Mouse (Mus musculus) CH12.LX (cell line): Measurements from ENCODE around the gene Nudt21. TPM values are rescaled to one million over a fixed set of nuclear protein-coding genes. Genes with fewer than 3 reads are reported as not detected.

Source experiments
- DNase-seq: peaks from one replicate; pipeline ENCODE4 v3.0.0-alpha.2; 2013; ENCODE audit errors: extremely low read depth
- H3K27ac ChIP-seq: 2 replicates; pipeline ENCODE4 v1.5.1; 2012; ENCODE audit warnings: low read depth, mild to moderate bottlenecking, control low read depth, moderate library complexity; ENCODE audit not compliant: insufficient read depth
- H3K27me3 ChIP-seq: replicated peaks from 2 replicates; pipeline ENCODE3; 2012; ENCODE audit warnings: inconsistent platforms
- H3K36me3 ChIP-seq, 2 experiments: replicated peaks in 1 of 2; 2 replicates each; pipeline versions ENCODE3 to v1.6.1; 2012; ENCODE audit warnings: inconsistent platforms in 1 of 2, low read length in 1 of 2, mild to moderate bottlenecking in 1 of 2, mixed read lengths in 1 of 2, moderate library complexity in 1 of 2; ENCODE audit not compliant: control insufficient read depth in 1 of 2, insufficient read depth in 1 of 2
- H3K4me1 ChIP-seq, 2 experiments: 2 replicates each; pipeline ENCODE4 v1.6.1; 2012; ENCODE audit warnings: inconsistent platforms in 1 of 2, moderate library complexity in 1 of 2; ENCODE audit not compliant: insufficient read depth in 2 of 2, control insufficient read depth in 1 of 2
- H3K4me2 ChIP-seq: 2 replicates; pipeline ENCODE4 v1.6.1; 2012; ENCODE audit warnings: low read depth, mild to moderate bottlenecking, control low read depth; ENCODE audit not compliant: poor library complexity, insufficient read depth, severe bottlenecking
- H3K4me3 ChIP-seq, 3 experiments: fragments of 150-350 bp in 1 of 3; sonication (generic) in 1 of 3; replicated peaks in 1 of 3; 2 replicates each; pipeline versions ENCODE3 to v1.5.1; 2011 to 2012; ENCODE audit warnings: low read depth in 2 of 3, low read length in 2 of 3, mild to moderate bottlenecking in 2 of 3, moderate library complexity in 2 of 3, control low read depth in 1 of 3, improper control_type of control experiment in 1 of 3, inconsistent platforms in 1 of 3, mixed read lengths in 1 of 3; ENCODE audit not compliant: poor library complexity in 1 of 3
- H3K79me2 ChIP-seq: replicated peaks from 2 replicates; pipeline ENCODE4 v1.6.1; 2012; ENCODE audit warnings: mild to moderate bottlenecking, moderate library complexity; ENCODE audit not compliant: control insufficient read depth, poor library complexity, insufficient read depth, severe bottlenecking; ENCODE audit errors: extremely low read depth
- H3K9ac ChIP-seq: 2 replicates; pipeline ENCODE4 v1.6.1; 2012; ENCODE audit warnings: low read depth, mild to moderate bottlenecking, control low read depth, moderate library complexity; ENCODE audit not compliant: insufficient read depth
- H3K9me3 ChIP-seq: replicated peaks from 2 replicates; pipeline ENCODE3; 2012; ENCODE audit warnings: low read length, inconsistent platforms, mixed read lengths
- CHD1 ChIP-seq: IDR thresholded peaks from 2 replicates; pipeline ENCODE4 v1.6.1; 2012; ENCODE audit warnings: low read depth, low read length, improper control_type of control experiment, inconsistent platforms
- CTCF ChIP-seq, 2 experiments: IDR thresholded peaks in 1 of 2; conservative IDR thresholded peaks in 1 of 2; 2 replicates each; pipeline ENCODE4 v1.5.1; 2011 to 2012; ENCODE audit warnings: low read depth in 2 of 2, low read length in 2 of 2, improper control_type of control experiment in 1 of 2, inconsistent platforms in 1 of 2, mild to moderate bottlenecking in 1 of 2, moderate library complexity in 1 of 2
- E2F4 ChIP-seq: IDR thresholded peaks from 2 replicates; pipeline ENCODE4 v1.6.1; 2011; ENCODE audit warnings: low read depth, low read length, improper control_type of control experiment; ENCODE audit not compliant: insufficient replicate concordance
- ELF1 ChIP-seq: IDR thresholded peaks from 2 replicates; pipeline ENCODE4 v1.6.1; 2014; ENCODE audit warnings: low read depth, mild to moderate bottlenecking, inconsistent platforms, low read length, improper control_type of control experiment
- GABPA ChIP-seq: IDR thresholded peaks from 2 replicates; pipeline ENCODE4 v1.6.1; 2012; ENCODE audit warnings: low read depth, low read length, improper control_type of control experiment, inconsistent platforms; ENCODE audit not compliant: insufficient replicate concordance
- HCFC1 ChIP-seq: IDR thresholded peaks from 2 replicates; pipeline ENCODE4 v1.6.1; 2012; ENCODE audit warnings: low read depth, mild to moderate bottlenecking, inconsistent platforms, low read length, improper control_type of control experiment
- IRF4 ChIP-seq: IDR thresholded peaks from 2 replicates; pipeline ENCODE4 v1.6.1; 2014; ENCODE audit warnings: low read depth, mild to moderate bottlenecking, inconsistent platforms, low read length, improper control_type of control experiment
- KAT2A ChIP-seq: IDR thresholded peaks from 2 replicates; pipeline ENCODE4 v1.6.1; 2012; ENCODE audit warnings: low read length, improper control_type of control experiment, inconsistent platforms; ENCODE audit not compliant: insufficient replicate concordance
- MAFK ChIP-seq: IDR thresholded peaks from 2 replicates; pipeline ENCODE4 v1.6.1; 2011; ENCODE audit warnings: low read length, improper control_type of control experiment; ENCODE audit not compliant: insufficient replicate concordance
- MAX ChIP-seq: IDR thresholded peaks from 2 replicates; pipeline ENCODE4 v1.6.1; 2011; ENCODE audit warnings: low read length, improper control_type of control experiment
- MAZ ChIP-seq: IDR thresholded peaks from 2 replicates; pipeline ENCODE4 v1.6.1; 2012; ENCODE audit warnings: low read depth, mild to moderate bottlenecking, inconsistent platforms, low read length, improper control_type of control experiment, moderate library complexity
- MEF2A ChIP-seq: IDR thresholded peaks from 2 replicates; pipeline ENCODE4 v1.6.1; 2014; ENCODE audit warnings: low read depth, mild to moderate bottlenecking, inconsistent platforms, low read length, improper control_type of control experiment, borderline replicate concordance
- MXI1 ChIP-seq: IDR thresholded peaks from 2 replicates; pipeline ENCODE4 v1.6.1; 2011; ENCODE audit warnings: mild to moderate bottlenecking, low read depth, low read length, improper control_type of control experiment
- NRF1 ChIP-seq: IDR thresholded peaks from 2 replicates; pipeline ENCODE4 v1.6.1; 2014; ENCODE audit warnings: low read depth, mild to moderate bottlenecking, inconsistent platforms, low read length, improper control_type of control experiment, moderate library complexity
- PAX5 ChIP-seq: IDR thresholded peaks from 2 replicates; pipeline ENCODE4 v1.6.1; 2012; ENCODE audit warnings: low read length, inconsistent platforms, mixed read lengths
- POLR2A ChIP-seq: IDR thresholded peaks from 2 replicates; pipeline ENCODE4 v1.6.1; 2011; ENCODE audit warnings: low read depth, mild to moderate bottlenecking, improper control_type of control experiment, low read length
- RCOR1 ChIP-seq: conservative IDR thresholded peaks from 2 replicates; pipeline ENCODE4 v1.6.1; 2012; ENCODE audit warnings: low read depth, mild to moderate bottlenecking, inconsistent platforms, low read length, improper control_type of control experiment
- SIN3A ChIP-seq: IDR thresholded peaks from 2 replicates; pipeline ENCODE4 v1.6.1; 2012; ENCODE audit warnings: low read length, improper control_type of control experiment, inconsistent platforms
- SMC3 ChIP-seq: IDR thresholded peaks from 2 replicates; pipeline ENCODE4 v1.6.1; 2011; ENCODE audit warnings: low read depth, low read length, improper control_type of control experiment
- TBP ChIP-seq: conservative IDR thresholded peaks from 2 replicates; pipeline ENCODE4 v1.6.1; 2011; ENCODE audit warnings: low read depth, low read length, improper control_type of control experiment
- UBTF ChIP-seq: IDR thresholded peaks from 2 replicates; pipeline ENCODE4 v1.6.1; 2012; ENCODE audit warnings: low read depth, mild to moderate bottlenecking, inconsistent platforms, low read length, improper control_type of control experiment, moderate library complexity
- USF2 ChIP-seq: conservative IDR thresholded peaks from 2 replicates; pipeline ENCODE4 v1.6.1; 2011; ENCODE audit warnings: low read depth, low read length, improper control_type of control experiment
- ZC3H11A ChIP-seq: IDR thresholded peaks from 2 replicates; pipeline ENCODE4 v1.6.1; 2012; ENCODE audit warnings: low read depth, mild to moderate bottlenecking, inconsistent platforms, low read length, improper control_type of control experiment
- ZKSCAN1 ChIP-seq: IDR thresholded peaks from 2 replicates; pipeline ENCODE4 v1.6.1; 2012; ENCODE audit warnings: low read depth, inconsistent platforms, low read length, improper control_type of control experiment, borderline replicate concordance
- ZMIZ1 ChIP-seq: IDR thresholded peaks from 2 replicates; pipeline ENCODE4 v1.6.1; 2012; ENCODE audit warnings: low read depth, mild to moderate bottlenecking, inconsistent platforms, low read length, improper control_type of control experiment
- dilution Hi-C: fragments of 300-500 bp; cut with MboI; formaldehyde crosslinking; loops from 2 replicates; pipeline ENCODE4 v1.14.3; 2020; ENCODE audit warnings: low sequenced_read_pairs; ENCODE audit not compliant: extremely low pct_unique_long_range_greater_than_20kb, extremely low pct_ligation_motif_present
- in situ Hi-C: fragments of 300-500 bp; cut with MboI; formaldehyde crosslinking; loops from 3 replicates; pipeline ENCODE4 v1.14.3; 2019; ENCODE audit warnings: low sequenced_read_pairs, low pct_ligation_motif_present, low pct_unique_long_range_greater_than_20kb, mixed read lengths
- polyA plus RNA-seq: library from polyadenylated mRNA; unstranded; fragments of >175 nt; gene quantifications from 2 replicates; pipeline ENCODE4 v1.2.1, GENCODE M21; 2012; ENCODE audit warnings: low read depth; ENCODE audit not compliant: insufficient read length
- total RNA-seq, 2 experiments: library from RNA; depleted of rRNA; stranded (reverse); fragments of 300-350 nt in 1 of 2; fragments of >200 nt in 1 of 2; gene quantifications; 2 replicates each; pipeline ENCODE4 v1.2.3; 2012 to 2014

The Nudt21 gene
- total and polyA plus RNA-seq, 3 experiments: 91.0 to 247 (median 142) TPM

- no peaks in the 10 kb centered on the region for H3K9me3 ChIP-seq
- in situ Hi-C loops (no loop called here), dilution Hi-C loops (no loop called here)
- H3K36me3 ChIP-seq: peaks cover 72 to 83% of the 10 kb centered on the region in 2 experiments
- H3K4me2 ChIP-seq: no peak overlapping the region
- no peaks in the 10 kb centered on the region for H3K27me3 ChIP-seq
- TF ChIP-seq UBTF (no peak), MAFK (no peak), GABPA (no peak), ZKSCAN1 (no peak), USF2 (no peak), TBP (no peak), ELF1 (no peak), ZC3H11A (no peak), HCFC1 (no peak), MAZ (no peak), IRF4 (no peak), NRF1 (no peak), RCOR1 (no peak), E2F4 (no peak), POLR2A (no peak), MEF2A (no peak), PAX5 (no peak), ZMIZ1 (no peak)
- no peaks in the 10 kb centered on the region for H3K4me1 ChIP-seq
- no peaks in the 10 kb centered on the region for H3K79me2 ChIP-seq
- H3K9ac ChIP-seq: no peak overlapping the region
- H3K4me3 ChIP-seq: no peak overlapping the region
- H3K27ac ChIP-seq: no peak overlapping the region
- DNase-seq: no peak
These were observed 12.9 kb downstream of the Nudt21 start for GRCm38 (mm10) chr8:94023916-94024315.

- Histone ChIP-seq H3K9ac (peak overlapping the region; percentile 42), H3K4me3 (peak overlapping the region; percentile 30 to 96 (median 89)), H3K36me3 (peaks cover 0 to 10% of the 10 kb centered on the region in 2 experiments), H3K27me3 (no peaks in the 10 kb centered on the region), H3K27ac (no peak overlapping the region), H3K9me3 (no peaks in the 10 kb centered on the region), H3K4me1 (peaks cover 7 to 28% of the 10 kb centered on the region in 2 experiments), H3K4me2 (peak overlapping the region; percentile 42), H3K79me2 (peaks cover 32% of the 10 kb centered on the region)
- TF ChIP-seq MAX: no peak
- no peak for TF ChIP-seq ELF1
- no peak for TF ChIP-seq UBTF
- TF ChIP-seq GABPA: no peak
- no peak for TF ChIP-seq NRF1
- TF ChIP-seq CTCF (conservative IDR thresholded peaks at IDR 0.05 in 1 of 2, IDR thresholded peaks at IDR 0.05 in 1 of 2; ENCODE audit: low read depth in 2 of 2, low read length in 2 of 2): no peak
- no peak for TF ChIP-seq CHD1
- no peak for TF ChIP-seq MXI1
- TF ChIP-seq ZC3H11A: no peak
- no peak for TF ChIP-seq SIN3A
- no peak for TF ChIP-seq MEF2A
- no peak for TF ChIP-seq KAT2A
- no peak for TF ChIP-seq TBP
- TF ChIP-seq SMC3: no peak
- DNase-seq: no peak
- in situ Hi-C loops: no loop called here
- dilution Hi-C loops: no loop called here
These were observed 23.7 kb downstream of the Nudt21 start for GRCm38 (mm10) chr8:94013026-94013612.
